8 mouse cellular contexts compared by ENCODE assay signal in genomic region chr4:48051674-48052121, GRCm38 (mm10). TPM values are rescaled to one million over a fixed set of nuclear protein-coding genes. Genes with fewer than 3 reads are reported as not detected.
DNase-seq lines count a peak whose midpoint lies in the region; ATAC-seq lines count a peak whose summit lies in the region.

No protein-coding gene starts in this region.

- peaks cover 17% of the 10 kb centered on the region for H3K4me1 ChIP-seq in embryonic facial prominence, embryonic 11.5 days (ENCODE audit: control insufficient read depth, insufficient read depth, low read length)
- H3K4me1 ChIP-seq in hindbrain, embryonic 13.5 days (replicated peaks): peaks cover 42% of the 10 kb centered on the region
- H3K4me1 ChIP-seq in midbrain, embryonic 11.5 days (ENCODE audit: control insufficient read depth, insufficient read depth, low read length): peaks cover 28% of the 10 kb centered on the region

- WGBS in embryonic facial prominence, embryonic 11.5 days: under 1% methylated on average over 37 of the region's 37 CpGs
- WGBS in hindbrain, embryonic 13.5 days: 3% methylated on average over 37 of the region's 37 CpGs
- WGBS in midbrain, embryonic 11.5 days: 2% methylated on average over 37 of the region's 37 CpGs

- H3K9ac ChIP-seq in embryonic facial prominence, embryonic 11.5 days (replicated peaks; ENCODE audit: low read length): peak overlapping the region; percentile 47
- peak overlapping the region; percentile 58 for H3K9ac ChIP-seq in hindbrain, embryonic 13.5 days
- peak overlapping the region; percentile 47; the same call in 1 of the 2 replicates for H3K9ac ChIP-seq in midbrain, embryonic 11.5 days (ENCODE audit: low read length)

- no peaks in the 10 kb centered on the region for H3K9me3 ChIP-seq in embryonic facial prominence, embryonic 11.5 days (replicated peaks; ENCODE audit: control insufficient read depth, low read length)
- H3K9me3 ChIP-seq in hindbrain, embryonic 13.5 days: no peaks in the 10 kb centered on the region
- no peaks in the 10 kb centered on the region for H3K9me3 ChIP-seq in midbrain, embryonic 11.5 days (ENCODE audit: control insufficient read depth, low read length)

- no peaks in the 10 kb centered on the region for H3K36me3 ChIP-seq in embryonic facial prominence, embryonic 11.5 days (replicated peaks; ENCODE audit: control insufficient read depth, insufficient read depth, low read depth, low read length)
- no peaks in the 10 kb centered on the region for H3K36me3 ChIP-seq in hindbrain, embryonic 13.5 days
- H3K36me3 ChIP-seq in midbrain, embryonic 11.5 days (ENCODE audit: control insufficient read depth, insufficient read depth, low read length): no peaks in the 10 kb centered on the region

- peak overlapping the region; percentile 59 for H3K4me2 ChIP-seq in embryonic facial prominence, embryonic 11.5 days (ENCODE audit: low read depth, low read length)
- peak overlapping the region; percentile 57 for H3K4me2 ChIP-seq in hindbrain, embryonic 13.5 days
- peak overlapping the region; percentile 51 for H3K4me2 ChIP-seq in midbrain, embryonic 11.5 days

- peak overlapping the region; percentile 35 for H3K4me3 ChIP-seq in embryonic facial prominence, embryonic 11.5 days (ENCODE audit: low read depth, low read length)
- H3K4me3 ChIP-seq in hindbrain, embryonic 13.5 days: peak overlapping the region; percentile 35
- peak overlapping the region; percentile 30 for H3K4me3 ChIP-seq in midbrain, embryonic 11.5 days (ENCODE audit: low read depth, low read length)

- peak; percentile 33 to 49 for DNase-seq in kidney, postnatal 4 days
- DNase-seq in kidney, adult 18-20 months: no peak
- peak; percentile 33 for DNase-seq in embryonic facial prominence, embryonic 11.5 days (ENCODE audit: low spot score)
- peak; percentile 93 for DNase-seq in midbrain, embryonic 11.5 days (ENCODE audit: low spot score, missing footprints)
- no peak for DNase-seq in c-Kit-positive CD71-positive TER-119-positive erythroid progenitor cells, embryonic 14.5 days (ENCODE audit: low spot score)
- DNase-seq in cerebellum, adult 9-11 months: no peak
- DNase-seq in T-cell, adult 2 months (ENCODE audit: low spot score): no peak

- H3K27me3 ChIP-seq in embryonic facial prominence, embryonic 11.5 days (ENCODE audit: control insufficient read depth, insufficient read depth, low read length): peaks cover 62% of the 10 kb centered on the region
- H3K27me3 ChIP-seq in hindbrain, embryonic 13.5 days: peaks cover 91% of the 10 kb centered on the region
- peaks cover 49% of the 10 kb centered on the region for H3K27me3 ChIP-seq in midbrain, embryonic 11.5 days (ENCODE audit: control insufficient read depth, insufficient read depth, low read length)

- ATAC-seq in embryonic facial prominence, embryonic 11.5 days (replicated peaks; ENCODE audit: insufficient number of reproducible peaks, low FRiP score, low TSS enrichment, low read depth): no peak
- ATAC-seq in hindbrain, embryonic 13.5 days (ENCODE audit: low FRiP score): no peak; the same call in 1 of the 2 replicates
- ATAC-seq in midbrain, embryonic 11.5 days (ENCODE audit: low FRiP score): peak; percentile 14; the same call in 1 of the 2 replicates

- H3K27ac ChIP-seq in embryonic facial prominence, embryonic 11.5 days (replicated peaks; ENCODE audit: low read depth, low read length): no peak overlapping the region
- no peak overlapping the region for H3K27ac ChIP-seq in hindbrain, embryonic 13.5 days
- no peak overlapping the region for H3K27ac ChIP-seq in midbrain, embryonic 11.5 days (ENCODE audit: low read depth, low read length)

RNA-seq across cellular contexts. Expression of gene Nr4a3, which starts 6.7 kb away (rescaled TPM):
- polyA plus RNA-seq in embryonic facial prominence, embryonic 11.5 days (2014; fragmentation: Nextera tagmentation; extraction: Ambion mirVana): 0.20 and 0.25 TPM in 2 replicates
- 1.8 and 2.4 TPM in 2 replicates for polyA plus RNA-seq in hindbrain, embryonic 13.5 days (2015; fragmentation: Nextera tagmentation; extraction: Ambion mirVana)
- 0.68 and 0.77 TPM in 2 replicates for polyA plus RNA-seq in midbrain, embryonic 11.5 days (2014; fragmentation: Nextera tagmentation; extraction: Ambion mirVana)

Comparison
In these comparisons a context has a peak if more than half of its experiments do, and no peak if none do; other contexts are left out.
1. DNase-seq: peak in kidney, postnatal 4 days (2 of 2), embryonic facial prominence, embryonic 11.5 days (single experiment) and midbrain, embryonic 11.5 days (single experiment); none in kidney, adult 18-20 months (single experiment), c-Kit-positive CD71-positive TER-119-positive erythroid progenitor cells, embryonic 14.5 days (single experiment), cerebellum, adult 9-11 months (single experiment) and T-cell, adult 2 months (single experiment).
2. Peak in every context shown above with its lines, with median percentiles within 50 percentile points of each other: H3K4me2 ChIP-seq, H3K4me3 ChIP-seq and H3K9ac ChIP-seq.